Mouse (Mus musculus) megakaryocyte, embryonic 14.5 days (primary cell): ENCODE data around the gene Atf3.

Experiments used
- FLI1 ChIP-seq: IDR thresholded peaks from 2 replicates; pipeline ENCODE4 v1.6.1; 2012; ENCODE audit warnings: low read length, inconsistent platforms, mixed read lengths
- GATA1 ChIP-seq: IDR thresholded peaks from 3 replicates; pipeline ENCODE4 v1.6.1; 2012; ENCODE audit warnings: mixed read lengths, low read length, inconsistent platforms, borderline replicate concordance

DNA sequence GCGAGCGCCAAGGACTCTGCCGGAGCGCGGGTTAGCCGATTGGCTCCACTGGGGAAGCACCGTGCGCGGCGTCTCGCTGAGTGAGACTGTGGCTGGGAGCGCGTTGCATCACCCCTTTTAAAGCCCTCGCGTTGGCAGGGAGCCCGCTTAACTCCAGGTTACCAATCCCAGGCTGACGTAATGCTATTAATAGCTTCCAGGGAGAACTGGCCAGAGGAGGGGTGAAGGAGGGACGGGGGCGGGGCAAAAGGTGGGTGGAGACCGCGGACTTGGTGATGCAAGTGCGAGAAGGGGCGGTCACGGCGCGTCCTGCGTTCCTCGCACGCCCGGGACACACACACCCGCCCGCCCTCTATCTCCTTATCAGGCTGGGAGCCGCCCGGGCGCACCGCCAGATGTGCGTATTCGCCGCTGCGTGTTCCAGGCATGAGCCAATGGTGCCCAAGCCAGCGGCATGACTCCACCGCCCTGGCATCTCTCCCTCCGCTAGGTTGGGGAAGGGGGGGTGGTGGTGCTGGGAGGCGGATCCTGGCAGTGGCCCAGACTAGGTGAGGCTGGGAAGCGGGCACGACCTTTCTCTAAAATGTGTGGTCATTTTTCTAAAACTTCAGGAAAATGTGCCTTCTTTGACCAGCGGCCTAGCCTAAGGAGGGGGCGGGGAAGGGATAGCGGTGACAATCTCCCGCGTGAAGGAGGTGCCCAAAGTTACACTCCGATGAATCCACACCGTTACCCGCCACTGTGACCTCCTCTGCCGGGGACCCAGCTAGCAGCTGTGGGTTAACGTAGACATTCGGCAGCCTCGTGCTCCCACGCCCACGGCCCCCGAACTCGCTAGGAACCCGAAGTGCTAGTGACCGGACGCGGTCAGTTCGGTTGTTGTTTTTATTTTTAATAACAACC lies 34.4 kb downstream of the Atf3 start:
- TF ChIP-seq GATA1 = no peak
- no peak for TF ChIP-seq FLI1
